Mouse (Mus musculus): Measurements from ENCODE around the gene Chst11.

GRCm38 (mm10) chr10:83096257-83096656 lies 111.0 kb downstream of the Chst11 start:
- no peak for TF ChIP-seq CTCF (IDR thresholded peaks at IDR 0.05)
- no peak for TF ChIP-seq EP300 (IDR thresholded peaks at IDR 0.05)

Data from lung, postnatal 0 days (tissue).